Mouse (Mus musculus) erythroblast, adult 5-6 weeks (primary cell): ENCODE data around the gene Chn1. TPM values are rescaled to one million over a fixed set of nuclear protein-coding genes. Genes with fewer than 3 reads are reported as not detected.

Source experiments
- ATAC-seq: replicated peaks from 2 replicates; pipeline ENCODE4 v1.8.0; 2016; ENCODE audit warnings: moderate number of reproducible peaks, mild to moderate bottlenecking, moderate TSS enrichment, inconsistent platforms; ENCODE audit not compliant: poor library complexity, low FRiP score, severe bottlenecking
- total RNA-seq, 2 experiments: library from RNA; stranded (forward) in 1 of 2; stranded (reverse) in 1 of 2; fragments of 150-400 nt in 1 of 2; fragments of 200-764, 138-1000 nt in 1 of 2; gene quantifications; 2 replicates each; pipeline versions ENCODE4 v1.2.3 to v1.2.4; 2015 to 2017; ENCODE audit warnings: low replicate concordance in 2 of 2

Chn1 gene
- total RNA-seq, 2 experiments from 2014 or later = not detected

- no peak for ATAC-seq
Measured at GRCm38 (mm10) chr2:73571304-73571703, 203.8 kb downstream of the Chn1 start.

- ATAC-seq = peak; percentile 66; the same call in 1 of the 2 replicates
Measured at GRCm38 (mm10) chr2:73566989-73567605, 208.0 kb downstream of the Chn1 start.

- no peak for ATAC-seq
Measured at GRCm38 (mm10) chr2:73566162-73566561, 209.0 kb downstream of the Chn1 start.

GRCm38 (mm10) chr2:73563690-73564089 is 211.5 kb downstream of the Chn1 start:
- no peak for ATAC-seq

GRCm38 (mm10) chr2:73562656-73563055 is 212.5 kb downstream of the Chn1 start:
- no peak for ATAC-seq

- 0 out of 2 replicates have a peak, but pooled peaks have one; percentile 46 for ATAC-seq
Measured at GRCm38 (mm10) chr2:73561665-73562063, 213.5 kb downstream of the Chn1 start.

GRCm38 (mm10) chr2:73560899-73561664 is 214.1 kb downstream of the Chn1 start:
- ATAC-seq = no peak

Other genes with a start within 250 kb of the Chn1 start
- 17.3 and 23.6 TPM in 2 replicates for gene Wipf1, start 245.6 kb downstream of the Chn1 start, total RNA-seq (2015; ENCODE audit: low replicate concordance)
- gene Wipf1, start 245.6 kb downstream of the Chn1 start, total RNA-seq (2017; ENCODE audit: low replicate concordance) = 4.5 and 4.7 TPM in 2 replicates
- gene Chrna1, start 195.0 kb downstream of the Chn1 start, total RNA-seq (2015; ENCODE audit: low replicate concordance) = 0.38 and 0.84 TPM in 2 replicates
- 0.17 and 1.3 TPM in 2 replicates for gene Chrna1, start 195.0 kb downstream of the Chn1 start, total RNA-seq (2017; ENCODE audit: low replicate concordance)
- 90.5 and 111 TPM in 2 replicates for gene Atf2, start 117.3 kb upstream of the Chn1 start, total RNA-seq (2015; ENCODE audit: low replicate concordance)
- 74.7 and 81.4 TPM in 2 replicates for gene Atf2, start 117.3 kb upstream of the Chn1 start, total RNA-seq (2017; ENCODE audit: low replicate concordance)
- gene Atp5g3, start 136.0 kb upstream of the Chn1 start, total RNA-seq (2015; ENCODE audit: low replicate concordance) = 202 and 209 TPM in 2 replicates
- gene Atp5g3, start 136.0 kb upstream of the Chn1 start, total RNA-seq (2017; ENCODE audit: low replicate concordance) = 33.8 and 49.8 TPM in 2 replicates